Mouse (Mus musculus): ENCODE measurements around the gene Gm1553. TPM values are rescaled to one million over a fixed set of nuclear protein-coding genes. Genes with fewer than 3 reads are reported as not detected.

The Gm1553 gene
- polyA plus RNA-seq (2016; fragmentation: Nextera tagmentation; extraction: Ambion mirVana), result not detected in 2 replicates

DNA sequence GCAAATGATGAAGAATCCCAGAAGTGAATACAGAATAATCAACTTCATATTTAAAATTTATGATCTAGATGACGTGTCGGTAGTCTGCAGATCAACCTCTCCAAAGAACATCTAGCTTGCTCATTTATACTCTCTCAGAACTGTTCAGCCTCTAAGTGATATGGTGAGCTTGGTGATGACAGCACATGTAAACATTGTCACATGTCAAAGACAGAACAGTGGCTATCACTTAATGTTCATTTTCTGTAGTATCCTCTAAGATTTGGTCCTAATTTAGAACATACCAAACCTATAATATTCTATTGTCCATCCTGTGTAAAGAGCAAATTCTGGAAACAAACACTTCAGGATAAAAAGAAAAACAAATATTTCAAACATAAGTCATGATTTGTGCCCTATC, at the start of gene Gm1553:
Gm1553 (minus strand) TSS at position 101 of the 400 bp plus-strand sequence.
- no peak within 1 kb of the TSS for H3K9ac ChIP-seq (replicated peaks)
- no peak within 1 kb of the TSS for H3K4me3 ChIP-seq
- 0 out of 2 replicates have a peak, but pooled peaks cover 3% of the 10 kb centered on the region for H3K9me3 ChIP-seq
- ATAC-seq (ENCODE audit: low FRiP score, low read depth), result no peak
- H3K36me3 ChIP-seq, result no peaks in the 10 kb centered on the region
- no peak within 1 kb of the TSS for H3K27ac ChIP-seq (replicated peaks)
- 84% methylated on average over 2 of the region's 2 CpGs for WGBS
- H3K4me1 ChIP-seq, result no peaks in the 10 kb centered on the region
- no peaks in the 10 kb centered on the region for H3K27me3 ChIP-seq
- H3K4me2 ChIP-seq (replicated peaks), result no peak within 1 kb of the TSS

Other genes with a start within 250 kb of the Gm1553 start
- not detected in 2 replicates for gene 4932415D10Rik, start 176.0 kb downstream of the Gm1553 start, polyA plus RNA-seq (2016; fragmentation: Nextera tagmentation; extraction: Ambion mirVana)
- 14.8 and 17.3 TPM in 2 replicates for gene Gm4924, start 138.4 kb downstream of the Gm1553 start, polyA plus RNA-seq (2016; fragmentation: Nextera tagmentation; extraction: Ambion mirVana)
- 35.5 and 40.6 TPM in 2 replicates for gene 1190007I07Rik, start 130.6 kb upstream of the Gm1553 start, polyA plus RNA-seq (2016; fragmentation: Nextera tagmentation; extraction: Ambion mirVana)
- gene Tdg, start 137.2 kb upstream of the Gm1553 start, polyA plus RNA-seq (2016; fragmentation: Nextera tagmentation; extraction: Ambion mirVana), result 290 and 294 TPM in 2 replicates
- gene Glt8d2, start 198.0 kb upstream of the Gm1553 start, polyA plus RNA-seq (2016; fragmentation: Nextera tagmentation; extraction: Ambion mirVana), result 3.1 and 3.6 TPM in 2 replicates
- 43.3 and 46.5 TPM in 2 replicates for gene Hcfc2, start 203.5 kb upstream of the Gm1553 start, polyA plus RNA-seq (2016; fragmentation: Nextera tagmentation; extraction: Ambion mirVana)